Mouse (Mus musculus) MEL (cell line): ENCODE measurements at regions not wholly inside any gene's neighbourhood (a gene's known extent, or its start where the extent isn't known, plus 50 kb on each side); places are given as distances from the start of the nearest gene placed in this dataset.

Experiments
- DNase-seq: peaks from one replicate; pipeline ENCODE4 v3.0.0; 2011; ENCODE audit warnings: low read depth, low spot score
- H3K27ac ChIP-seq: 2 replicates; pipeline ENCODE4 v1.5.1; 2012; ENCODE audit warnings: low read depth, mild to moderate bottlenecking, control low read depth, low read length, moderate library complexity; ENCODE audit not compliant: control insufficient read depth
- H3K27me3 ChIP-seq, 2 experiments: fragments of 150-350 bp in 1 of 2; sonication (generic) in 1 of 2; 2 replicates each; pipeline ENCODE4 v1.6.1; 2012; ENCODE audit warnings: low read length in 2 of 2, mild to moderate bottlenecking in 2 of 2, improper control_type of control experiment in 1 of 2, moderate library complexity in 1 of 2; ENCODE audit not compliant: insufficient read depth in 2 of 2, control insufficient read depth in 1 of 2
- H3K36me3 ChIP-seq, 2 experiments: 2 replicates each; pipeline ENCODE4 v1.6.1; 2012 to 2014; ENCODE audit warnings: low read length in 2 of 2, improper control_type of control experiment in 1 of 2, inconsistent platforms in 1 of 2, mild to moderate bottlenecking in 1 of 2; ENCODE audit not compliant: insufficient read depth in 2 of 2, control insufficient read depth in 1 of 2
- H3K4me1 ChIP-seq, 2 experiments: fragments of 150-350 bp in 1 of 2; sonication (generic) in 1 of 2; 2 replicates each; pipeline ENCODE4 v1.6.1; 2012; ENCODE audit warnings: low read length in 2 of 2, improper control_type of control experiment in 1 of 2, mild to moderate bottlenecking in 1 of 2; ENCODE audit not compliant: insufficient read depth in 2 of 2, control insufficient read depth in 1 of 2
- H3K4me3 ChIP-seq, 2 experiments: fragments of 150-350 bp in 1 of 2; sonication (generic) in 1 of 2; 2 replicates each; pipeline ENCODE4 v1.5.1; 2012; ENCODE audit warnings: low read depth in 2 of 2, low read length in 2 of 2, mild to moderate bottlenecking in 2 of 2, moderate library complexity in 2 of 2, control low read depth in 1 of 2, improper control_type of control experiment in 1 of 2; ENCODE audit not compliant: control insufficient read depth in 1 of 2, insufficient read depth in 1 of 2
- H3K79me2 ChIP-seq: 2 replicates; pipeline ENCODE4 v1.6.1; 2012; ENCODE audit warnings: mild to moderate bottlenecking, low read length, moderate library complexity; ENCODE audit not compliant: control insufficient read depth, poor library complexity, insufficient read depth
- H3K9ac ChIP-seq: 2 replicates; pipeline ENCODE4 v1.6.1; 2012; ENCODE audit warnings: low read depth, mild to moderate bottlenecking, control low read depth, low read length, moderate library complexity; ENCODE audit not compliant: control insufficient read depth, poor library complexity, severe bottlenecking
- H3K9me3 ChIP-seq: fragments of 150-350 bp; sonication (generic); replicated peaks from 2 replicates; pipeline ENCODE4 v1.6.1; 2012; ENCODE audit warnings: mild to moderate bottlenecking, low read length, improper control_type of control experiment, moderate library complexity; ENCODE audit not compliant: insufficient read depth
- BHLHE40 ChIP-seq: IDR thresholded peaks from 2 replicates; pipeline ENCODE4 v1.6.1; 2012; ENCODE audit warnings: low read depth, mild to moderate bottlenecking, inconsistent platforms, low read length, improper control_type of control experiment, borderline replicate concordance
- CHD1 ChIP-seq: IDR thresholded peaks from 2 replicates; pipeline ENCODE4 v1.6.1; 2012; ENCODE audit warnings: low read depth, mild to moderate bottlenecking, inconsistent platforms, low read length, improper control_type of control experiment
- CHD2 ChIP-seq: IDR thresholded peaks from 2 replicates; pipeline ENCODE4 v1.6.1; 2011; ENCODE audit warnings: low read length, improper control_type of control experiment
- CTCF ChIP-seq, 3 experiments: IDR thresholded peaks in 2 of 3; conservative IDR thresholded peaks in 1 of 3; 2 replicates each; pipeline ENCODE4 v1.5.1; 2011 to 2012; ENCODE audit warnings: low read length in 3 of 3, low read depth in 2 of 3, mild to moderate bottlenecking in 2 of 3, improper control_type of control experiment in 1 of 3, inconsistent platforms in 1 of 3, mixed read lengths in 1 of 3, moderate library complexity in 1 of 3; ENCODE audit not compliant: control insufficient read depth in 1 of 3, insufficient read depth in 1 of 3, poor library complexity in 1 of 3, severe bottlenecking in 1 of 3
- E2F4 ChIP-seq: IDR thresholded peaks from 2 replicates; pipeline ENCODE4 v1.6.1; 2011; ENCODE audit warnings: low read depth, low read length, improper control_type of control experiment, borderline replicate concordance
- ELF1 ChIP-seq: IDR thresholded peaks from 2 replicates; pipeline ENCODE4 v1.6.1; 2014; ENCODE audit warnings: low read depth, mild to moderate bottlenecking, inconsistent platforms, low read length, improper control_type of control experiment, moderate library complexity
- EP300 ChIP-seq, 2 experiments: IDR thresholded peaks; 2 replicates each; pipeline ENCODE4 v1.6.1; 2011; ENCODE audit warnings: improper control_type of control experiment in 2 of 2, low read length in 2 of 2, low read depth in 1 of 2, mild to moderate bottlenecking in 1 of 2
- GABPA ChIP-seq: IDR thresholded peaks from 2 replicates; pipeline ENCODE4 v1.6.1; 2012; ENCODE audit warnings: low read depth, mild to moderate bottlenecking, inconsistent platforms, low read length, improper control_type of control experiment, moderate library complexity
- GATA1 ChIP-seq: IDR thresholded peaks from 2 replicates; pipeline ENCODE4 v1.6.1; 2011; ENCODE audit warnings: low read depth, low read length, improper control_type of control experiment
- JUND ChIP-seq: IDR thresholded peaks from 2 replicates; pipeline ENCODE4 v1.6.1; 2011; ENCODE audit warnings: low read depth, mild to moderate bottlenecking, improper control_type of control experiment, low read length
- KAT2A ChIP-seq: conservative IDR thresholded peaks from 2 replicates; pipeline ENCODE4 v1.6.1; 2012; ENCODE audit warnings: low read depth, low read length, improper control_type of control experiment, inconsistent platforms
- MAFK ChIP-seq: IDR thresholded peaks from 2 replicates; pipeline ENCODE4 v1.6.1; 2011; ENCODE audit warnings: low read depth, mild to moderate bottlenecking, low read length, improper control_type of control experiment, borderline replicate concordance
- MAX ChIP-seq: IDR thresholded peaks from 2 replicates; pipeline ENCODE4 v1.6.1; 2011; ENCODE audit warnings: low read length, improper control_type of control experiment
- MAZ ChIP-seq: IDR thresholded peaks from 2 replicates; pipeline ENCODE4 v1.6.1; 2012; ENCODE audit warnings: low read depth, mild to moderate bottlenecking, inconsistent platforms, low read length, improper control_type of control experiment
- MXI1 ChIP-seq: IDR thresholded peaks from 2 replicates; pipeline ENCODE4 v1.6.1; 2011; ENCODE audit warnings: mild to moderate bottlenecking, low read depth, low read length, improper control_type of control experiment
- MYB ChIP-seq: IDR thresholded peaks from 2 replicates; pipeline ENCODE4 v1.6.1; 2011; ENCODE audit warnings: mild to moderate bottlenecking, low read depth, low read length, improper control_type of control experiment
- MYC ChIP-seq: IDR thresholded peaks from 2 replicates; pipeline ENCODE4 v1.6.1; 2011; ENCODE audit warnings: low read depth, mild to moderate bottlenecking, low read length, improper control_type of control experiment, moderate library complexity
- NRF1 ChIP-seq: IDR thresholded peaks from 2 replicates; pipeline ENCODE4 v1.6.1; 2014; ENCODE audit warnings: low read depth, mild to moderate bottlenecking, inconsistent platforms, low read length, improper control_type of control experiment, moderate library complexity; ENCODE audit not compliant: poor library complexity, insufficient read depth, severe bottlenecking
- POLR2A ChIP-seq, 2 experiments: IDR thresholded peaks; 2 replicates each; pipeline ENCODE4 v1.6.1; 2011 to 2012; ENCODE audit warnings: low read length in 2 of 2, mild to moderate bottlenecking in 2 of 2, control low read depth in 1 of 2, improper control_type of control experiment in 1 of 2, low read depth in 1 of 2, moderate library complexity in 1 of 2; ENCODE audit not compliant: control insufficient read depth in 1 of 2, insufficient read depth in 1 of 2, poor library complexity in 1 of 2
- POLR2AphosphoS2 ChIP-seq: IDR thresholded peaks from 2 replicates; pipeline ENCODE4 v1.6.1; 2011; ENCODE audit warnings: low read length, improper control_type of control experiment
- RAD21 ChIP-seq: IDR thresholded peaks from 2 replicates; pipeline ENCODE4 v1.6.1; 2011; ENCODE audit warnings: mild to moderate bottlenecking, low read depth, low read length, improper control_type of control experiment
- SMC3 ChIP-seq: IDR thresholded peaks from 2 replicates; pipeline ENCODE4 v1.6.1; 2011; ENCODE audit warnings: low read depth, low read length, improper control_type of control experiment
- TAL1 ChIP-seq: IDR thresholded peaks from 2 replicates; pipeline ENCODE4 v1.6.1; 2012; ENCODE audit warnings: mild to moderate bottlenecking, inconsistent platforms, low read length, moderate library complexity, mixed read lengths
- TBP ChIP-seq: IDR thresholded peaks from 2 replicates; pipeline ENCODE4 v1.8.0; 2011; ENCODE audit warnings: low read depth, low read length, improper control_type of control experiment
- TCF12 ChIP-seq: IDR thresholded peaks from 2 replicates; pipeline ENCODE4 v1.6.1; 2014; ENCODE audit warnings: low read depth, mild to moderate bottlenecking, inconsistent platforms, low read length, improper control_type of control experiment, moderate library complexity
- UBTF ChIP-seq: IDR thresholded peaks from 2 replicates; pipeline ENCODE4 v1.6.1; 2012; ENCODE audit warnings: low read depth, mild to moderate bottlenecking, inconsistent platforms, low read length, improper control_type of control experiment, moderate library complexity, borderline replicate concordance; ENCODE audit not compliant: insufficient read depth
- USF1 ChIP-seq: IDR thresholded peaks from 2 replicates; pipeline ENCODE4 v1.6.1; 2014; ENCODE audit warnings: low read depth, mild to moderate bottlenecking, inconsistent platforms, low read length, improper control_type of control experiment, moderate library complexity
- USF2 ChIP-seq, 2 experiments: IDR thresholded peaks; 2 replicates each; pipeline ENCODE4 v1.6.1; 2011 to 2012; ENCODE audit warnings: improper control_type of control experiment in 2 of 2, low read length in 2 of 2, borderline replicate concordance in 1 of 2, inconsistent platforms in 1 of 2, low read depth in 1 of 2, mild to moderate bottlenecking in 1 of 2; ENCODE audit not compliant: insufficient read depth in 1 of 2
- ZC3H11A ChIP-seq: IDR thresholded peaks from 2 replicates; pipeline ENCODE4 v1.6.1; 2012; ENCODE audit warnings: low read depth, mild to moderate bottlenecking, inconsistent platforms, low read length, improper control_type of control experiment
- ZKSCAN1 ChIP-seq: IDR thresholded peaks from 2 replicates; pipeline ENCODE4 v1.6.1; 2012; ENCODE audit warnings: low read depth, mild to moderate bottlenecking, inconsistent platforms, low read length, improper control_type of control experiment, moderate library complexity
- ZMIZ1 ChIP-seq: IDR thresholded peaks from 2 replicates; pipeline ENCODE4 v1.6.1; 2012; ENCODE audit warnings: low read depth, mild to moderate bottlenecking, inconsistent platforms, low read length, improper control_type of control experiment, moderate library complexity
- ZNF384 ChIP-seq: IDR thresholded peaks from 2 replicates; pipeline ENCODE4 v1.6.1; 2012; ENCODE audit warnings: low read depth, mild to moderate bottlenecking, inconsistent platforms, low read length, improper control_type of control experiment

DNA sequence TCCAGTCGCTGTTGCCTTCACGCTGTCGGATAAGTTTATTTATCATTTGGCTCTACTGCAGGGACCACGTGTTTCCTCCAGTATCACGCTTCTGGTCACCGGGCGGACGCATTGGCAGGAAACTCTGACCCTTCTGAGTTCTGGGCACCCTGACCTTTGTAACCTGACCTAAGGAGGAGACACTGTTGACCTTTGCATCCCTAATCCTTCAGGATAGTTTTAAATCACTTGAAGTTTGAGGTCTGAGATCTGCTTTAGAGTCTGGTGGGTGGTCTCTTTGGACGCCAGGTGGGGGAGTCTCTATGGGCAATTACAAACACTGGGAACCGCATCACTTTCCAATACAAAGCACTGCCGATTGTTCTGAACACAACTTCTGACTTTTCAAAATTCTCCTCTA, 192.6 kb upstream of the Nrip1 start:
- no peak overlapping the region for H3K9ac ChIP-seq
- no peaks in the 10 kb centered on the region for H3K27me3 ChIP-seq
- no peaks in the 10 kb centered on the region for H3K9me3 ChIP-seq
- no peak for DNase-seq
- H3K27ac ChIP-seq = no peak overlapping the region
- no peaks in the 10 kb centered on the region; a peak in 1 of 4 replicates for H3K4me1 ChIP-seq
- no peaks in the 10 kb centered on the region for H3K79me2 ChIP-seq
- TF ChIP-seq GABPA (no peak), MAZ (no peak), NRF1 (no peak), SMC3 (no peak), E2F4 (no peak), MYC (no peak), JUND (no peak), GATA1 (no peak), TBP (no peak), ELF1 (no peak), CTCF (IDR thresholded peaks at IDR 0.05 in 2 of 3, conservative IDR thresholded peaks at IDR 0.05 in 1 of 3; ENCODE audit: control insufficient read depth in 1 of 3, insufficient read depth in 1 of 3, low read depth in 2 of 3, low read length in 3 of 3, poor library complexity in 1 of 3, severe bottlenecking in 1 of 3) (no peak), MYB (no peak), POLR2AphosphoS2 (no peak), TAL1 (no peak), MXI1 (no peak), POLR2A (IDR thresholded peaks at IDR 0.05; ENCODE audit: control insufficient read depth in 1 of 2, insufficient read depth in 1 of 2, low read depth in 1 of 2, low read length in 2 of 2, poor library complexity in 1 of 2) (no peak), USF2 (IDR thresholded peaks at IDR 0.05; ENCODE audit: borderline replicate concordance in 1 of 2, insufficient read depth in 1 of 2, low read depth in 1 of 2, low read length in 2 of 2) (no peak), BHLHE40 (no peak), UBTF (no peak)
- H3K4me3 ChIP-seq = no peak overlapping the region
- H3K36me3 ChIP-seq = no peaks in the 10 kb centered on the region

DNA sequence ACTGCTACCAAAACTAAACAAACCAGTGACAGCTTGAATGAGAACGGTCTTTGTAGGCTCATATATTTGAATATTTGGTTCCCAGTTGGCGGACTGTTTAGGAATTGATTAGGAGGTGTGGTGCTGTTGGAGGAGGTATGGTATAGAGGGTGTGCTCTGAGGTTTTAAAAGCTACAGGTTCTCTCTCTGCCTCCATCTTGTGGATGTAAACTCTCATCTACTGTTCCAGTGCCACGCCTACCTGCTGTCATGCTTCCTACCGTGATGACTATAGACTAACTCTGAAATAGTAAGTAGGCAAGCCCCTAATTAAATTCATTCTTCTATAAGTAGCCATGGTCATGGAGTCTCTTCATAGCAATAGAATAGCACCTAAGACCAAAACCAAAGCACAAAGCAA, 181.2 kb upstream of the Nrip1 start:
- Histone ChIP-seq H3K9ac (no peak overlapping the region), H3K27ac (no peak overlapping the region), H3K9me3 (no peaks in the 10 kb centered on the region), H3K4me1 (peaks cover 0 to 4% of the 10 kb centered on the region in 2 experiments; a peak in 3 of 4 replicates), H3K27me3 (no peaks in the 10 kb centered on the region), H3K36me3 (peaks cover 0 to 4% of the 10 kb centered on the region in 2 experiments; a peak in 2 of 4 replicates), H3K4me3 (no peak overlapping the region), H3K79me2 (no peaks in the 10 kb centered on the region)
- DNase-seq = no peak
- TF ChIP-seq TCF12 (no peak), CTCF (IDR thresholded peaks at IDR 0.05 in 2 of 3, conservative IDR thresholded peaks at IDR 0.05 in 1 of 3; ENCODE audit: control insufficient read depth in 1 of 3, insufficient read depth in 1 of 3, low read depth in 2 of 3, low read length in 3 of 3, poor library complexity in 1 of 3, severe bottlenecking in 1 of 3) (peak in 1 of 3 experiments; percentile 19; a peak in 2 of 6 replicates), BHLHE40 (no peak), ZKSCAN1 (no peak), KAT2A (no peak), MAFK (no peak), POLR2AphosphoS2 (no peak), MYB (no peak), GABPA (no peak), CHD1 (no peak), RAD21 (peak; percentile 17), ZNF384 (no peak), CHD2 (no peak), TAL1 (no peak), SMC3 (peak; percentile 33; the same call in 1 of the 2 replicates), ZMIZ1 (no peak), EP300 (IDR thresholded peaks at IDR 0.05; ENCODE audit: low read depth in 1 of 2, low read length in 2 of 2) (no peak), ELF1 (no peak), MAX (no peak), MAZ (no peak), ZC3H11A (no peak), USF1 (no peak)
